Mouse (Mus musculus) lung, adult 18-20 months (tissue): ENCODE measurements around the gene 4933425L06Rik.

Source experiments
- DNase-seq, 2 experiments: peaks; one replicate each; pipeline ENCODE4 v3.0.0; 2022; ENCODE audit warnings: mixed read lengths in 2 of 2

4933425L06Rik gene

GRCm38 (mm10) chr13:105081862-105082261, at the start of gene 4933425L06Rik:
TSS of gene 4933425L06Rik (plus strand) at chr13:105082122.
- no peak for DNase-seq

- no peak for DNase-seq
These were observed 44.1 kb upstream of the 4933425L06Rik start for GRCm38 (mm10) chr13:105037816-105038215.

GRCm38 (mm10) chr13:105038334-105038733, 43.6 kb upstream of the 4933425L06Rik start:
- DNase-seq: no peak

- DNase-seq: no peak
These were observed 38.0 kb upstream of the 4933425L06Rik start for GRCm38 (mm10) chr13:105043882-105044281.

GRCm38 (mm10) chr13:105047377-105047776, 34.5 kb upstream of the 4933425L06Rik start:
- DNase-seq: no peak

- no peak for DNase-seq
These were observed 33.3 kb upstream of the 4933425L06Rik start for GRCm38 (mm10) chr13:105048662-105049061.

GRCm38 (mm10) chr13:105051432-105051831, 30.5 kb upstream of the 4933425L06Rik start:
- no peak for DNase-seq

GRCm38 (mm10) chr13:105053618-105054017, 28.3 kb upstream of the 4933425L06Rik start:
- peak in 1 of 2 experiments; percentile 3 for DNase-seq

GRCm38 (mm10) chr13:105054181-105054940, 27.6 kb upstream of the 4933425L06Rik start, which contains the start of gene Rgs7bp:
TSS of gene Rgs7bp (minus strand) at chr13:105054930.
- DNase-seq: peak; percentile 36 to 45

GRCm38 (mm10) chr13:105054941-105055309, 27.0 kb upstream of the 4933425L06Rik start:
- DNase-seq: no peak

- DNase-seq: peak; percentile 11 to 51
These were observed 26.5 kb upstream of the 4933425L06Rik start for GRCm38 (mm10) chr13:105055374-105055773.

- no peak for DNase-seq
These were observed 15.8 kb upstream of the 4933425L06Rik start for GRCm38 (mm10) chr13:105066119-105066518.

- no peak for DNase-seq
These were observed 14.8 kb upstream of the 4933425L06Rik start for GRCm38 (mm10) chr13:105066890-105067845.

GRCm38 (mm10) chr13:105089276-105089675, 7.4 kb downstream of the 4933425L06Rik start:
- DNase-seq: no peak

GRCm38 (mm10) chr13:105096316-105096715, 14.4 kb downstream of the 4933425L06Rik start:
- DNase-seq: no peak

- DNase-seq: no peak
These were observed 18.8 kb downstream of the 4933425L06Rik start for GRCm38 (mm10) chr13:105100705-105101104.

GRCm38 (mm10) chr13:105104385-105104784, 22.5 kb downstream of the 4933425L06Rik start:
- DNase-seq: no peak

GRCm38 (mm10) chr13:105111599-105111998, 29.7 kb downstream of the 4933425L06Rik start:
- DNase-seq: no peak

- no peak for DNase-seq
These were observed 39.7 kb downstream of the 4933425L06Rik start for GRCm38 (mm10) chr13:105121617-105122016.

- DNase-seq: no peak
These were observed 40.2 kb downstream of the 4933425L06Rik start for GRCm38 (mm10) chr13:105122092-105122491.

- DNase-seq: no peak
These were observed 48.2 kb downstream of the 4933425L06Rik start for GRCm38 (mm10) chr13:105130080-105130479.

- DNase-seq: no peak
These were observed 50.4 kb downstream of the 4933425L06Rik start for GRCm38 (mm10) chr13:105132370-105132769.

GRCm38 (mm10) chr13:105132776-105133175, 50.9 kb downstream of the 4933425L06Rik start:
- no peak for DNase-seq
